ENCODE assay signal across 19 mouse cellular contexts in the genomic region with DNA sequence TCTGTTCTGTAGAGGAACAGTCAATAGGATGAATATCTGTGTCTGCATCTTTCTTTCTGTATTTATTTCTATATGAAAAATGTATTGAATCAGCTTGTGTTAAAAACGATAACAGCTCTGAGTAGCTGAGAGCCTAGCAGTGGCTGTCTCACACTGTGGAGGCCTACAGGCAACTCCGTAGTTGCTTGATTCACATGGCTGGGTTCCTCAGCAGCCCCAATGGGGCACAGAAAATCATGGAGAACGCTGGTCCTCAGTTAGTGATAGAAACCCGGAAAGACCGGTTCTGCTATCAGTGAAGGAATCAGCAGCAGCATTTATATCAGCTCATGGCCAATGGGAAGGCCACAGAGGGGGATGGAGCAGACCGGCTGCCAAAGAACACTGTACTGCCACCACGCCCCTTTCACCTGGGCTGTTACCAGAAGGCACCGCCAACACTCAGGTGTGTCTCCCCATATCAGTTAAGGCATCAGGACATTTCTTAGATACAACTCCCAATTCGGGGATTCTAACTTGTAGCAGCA. TPM values are rescaled to one million over a fixed set of nuclear protein-coding genes. Genes with fewer than 3 reads are reported as not detected.
DNase-seq lines count a peak whose midpoint lies in the region; ATAC-seq and TF ChIP-seq lines count a peak whose summit lies in the region.
"Had no signal": no experiment of that assay in that cellular context is flagged by ENCODE, and none has a peak within 500 bp of the region (broad histone marks: within the 10 kb centered on the region; RNA-seq: fewer than 3 reads in every experiment).

No protein-coding gene starts in this region.

- no peak for TF ChIP-seq CTCF in heart, adult 2 months (IDR thresholded peaks at IDR 0.05)

- H3K4me1 ChIP-seq in heart, adult 2 months (ENCODE audit: control insufficient read depth, insufficient read depth, low read length) = no peaks in the 10 kb centered on the region
- H3K4me1 ChIP-seq in midbrain, embryonic 11.5 days (ENCODE audit: control insufficient read depth, insufficient read depth, low read length) = no peaks in the 10 kb centered on the region
- no peaks in the 10 kb centered on the region for H3K4me1 ChIP-seq in midbrain, embryonic 15.5 days
- 0 out of 2 replicates have a peak, but pooled peaks cover 5% of the 10 kb centered on the region for H3K4me1 ChIP-seq in kidney, embryonic 16.5 days (ENCODE audit: insufficient read depth, low read length)
- H3K4me1 ChIP-seq in stomach, embryonic 16.5 days (ENCODE audit: control insufficient read depth, insufficient read depth, low read length) = peaks cover 1% of the 10 kb centered on the region; the same call in 1 of the 2 replicates
- H3K4me1 ChIP-seq: heart, embryonic 10.5 days; liver, embryonic 12.5 days had no signal

- peak; percentile 17 for DNase-seq in heart, adult 11 months
- no peak for DNase-seq in heart, adult 2 months
- DNase-seq in midbrain, embryonic 11.5 days (ENCODE audit: low spot score, missing footprints) = peak; percentile 8
- DNase-seq in left cerebral cortex, adult 11 months (ENCODE audit: low spot score) = no peak
- DNase-seq in right cerebral cortex, postnatal 10 days (ENCODE audit: low spot score in 2 of 2) = no peak
- DNase-seq: cerebellum, postnatal 14 days; gastrocnemius, postnatal 25 days; heart, postnatal 10 days; lung, postnatal 4 days; thymus, adult 2 months had no signal

- no peak overlapping the region for H3K27ac ChIP-seq in heart, adult 2 months
- no peak overlapping the region for H3K27ac ChIP-seq in midbrain, embryonic 11.5 days (ENCODE audit: low read depth, low read length)
- no peak overlapping the region for H3K27ac ChIP-seq in midbrain, embryonic 15.5 days
- peak overlapping the region; percentile 48; the same call in 1 of the 2 replicates for H3K27ac ChIP-seq in kidney, embryonic 16.5 days (ENCODE audit: low read length)
- peak overlapping the region; percentile 42; the same call in 1 of the 2 replicates for H3K27ac ChIP-seq in stomach, embryonic 16.5 days (ENCODE audit: low read length)
- H3K27ac ChIP-seq: heart, embryonic 10.5 days; hindbrain, embryonic 12.5 days; liver, embryonic 12.5 days; midbrain, embryonic 12.5 days had no signal

- intact Hi-C loops in heart, adult 2 months (cut with DNase I) = no loop called here

- H3K79me2 ChIP-seq in heart, adult 2 months (replicated peaks; ENCODE audit: control insufficient read depth, insufficient read depth, low read length) = no peaks in the 10 kb centered on the region

- no peaks in the 10 kb centered on the region for H3K36me3 ChIP-seq in heart, adult 2 months (ENCODE audit: control insufficient read depth, insufficient read depth, low read length)
- H3K36me3 ChIP-seq in midbrain, embryonic 11.5 days (ENCODE audit: control insufficient read depth, insufficient read depth, low read length) = no peaks in the 10 kb centered on the region
- H3K36me3 ChIP-seq in midbrain, embryonic 15.5 days (replicated peaks) = no peaks in the 10 kb centered on the region
- H3K36me3 ChIP-seq in kidney, embryonic 16.5 days (ENCODE audit: insufficient read depth, low read length) = no peaks in the 10 kb centered on the region
- H3K36me3 ChIP-seq in stomach, embryonic 16.5 days (ENCODE audit: control insufficient read depth, insufficient read depth, low read length) = no peaks in the 10 kb centered on the region
- H3K36me3 ChIP-seq: heart, embryonic 10.5 days; hindbrain, embryonic 12.5 days; liver, embryonic 12.5 days; midbrain, embryonic 12.5 days had no signal

- H3K9ac ChIP-seq in heart, adult 2 months (ENCODE audit: low read depth, low read length) = no peak overlapping the region
- H3K9ac ChIP-seq in midbrain, embryonic 11.5 days (ENCODE audit: low read length) = no peak overlapping the region
- H3K9ac ChIP-seq in midbrain, embryonic 15.5 days = no peak overlapping the region
- H3K9ac ChIP-seq in kidney, embryonic 16.5 days (replicated peaks; ENCODE audit: low read length) = no peak overlapping the region
- H3K9ac ChIP-seq in stomach, embryonic 16.5 days (ENCODE audit: low read length) = no peak overlapping the region
- H3K9ac ChIP-seq: hindbrain, embryonic 12.5 days; liver, embryonic 12.5 days; midbrain, embryonic 12.5 days had no signal

- no peak overlapping the region for H3K4me2 ChIP-seq in midbrain, embryonic 11.5 days
- no peak overlapping the region for H3K4me2 ChIP-seq in midbrain, embryonic 15.5 days
- no peak overlapping the region for H3K4me2 ChIP-seq in kidney, embryonic 16.5 days (replicated peaks; ENCODE audit: low read depth, low read length)
- H3K4me2 ChIP-seq in stomach, embryonic 16.5 days (ENCODE audit: low read depth, low read length) = no peak overlapping the region
- H3K4me2 ChIP-seq: hindbrain, embryonic 12.5 days; liver, embryonic 12.5 days; midbrain, embryonic 12.5 days had no signal

- TF ChIP-seq POLR2A in heart, adult 2 months (IDR thresholded peaks at IDR 0.05; ENCODE audit: insufficient read depth, low read depth, low read length) = no peak

- H3K4me3 ChIP-seq in heart, adult 2 months = no peak overlapping the region
- no peak overlapping the region for H3K4me3 ChIP-seq in midbrain, embryonic 11.5 days (ENCODE audit: low read depth, low read length)
- H3K4me3 ChIP-seq in midbrain, embryonic 15.5 days = no peak overlapping the region
- no peak overlapping the region for H3K4me3 ChIP-seq in kidney, embryonic 16.5 days (ENCODE audit: low read length)
- no peak overlapping the region for H3K4me3 ChIP-seq in stomach, embryonic 16.5 days (replicated peaks; ENCODE audit: low read length)
- H3K4me3 ChIP-seq: heart, embryonic 10.5 days; hindbrain, embryonic 12.5 days; liver, embryonic 12.5 days; midbrain, embryonic 12.5 days had no signal

- TF ChIP-seq EP300 in heart, adult 2 months (IDR thresholded peaks at IDR 0.05; ENCODE audit: insufficient read depth, low read depth, low read length) = no peak

- ATAC-seq in midbrain, embryonic 11.5 days (ENCODE audit: low FRiP score) = no peak
- ATAC-seq in midbrain, embryonic 15.5 days (replicated peaks) = no peak
- ATAC-seq in kidney, embryonic 16.5 days (ENCODE audit: low FRiP score, low TSS enrichment) = peak; percentile 74
- ATAC-seq in stomach, embryonic 16.5 days (ENCODE audit: insufficient read depth, low FRiP score) = peak; percentile 90
- ATAC-seq: forebrain, embryonic 14.5 days; liver, embryonic 12.5 days had no signal

- H3K9me3 ChIP-seq in midbrain, embryonic 11.5 days (ENCODE audit: control insufficient read depth, low read length) = no peaks in the 10 kb centered on the region
- no peaks in the 10 kb centered on the region for H3K9me3 ChIP-seq in midbrain, embryonic 15.5 days
- no peaks in the 10 kb centered on the region for H3K9me3 ChIP-seq in kidney, embryonic 16.5 days (ENCODE audit: low read length)
- no peaks in the 10 kb centered on the region for H3K9me3 ChIP-seq in stomach, embryonic 16.5 days (replicated peaks; ENCODE audit: control insufficient read depth, low read length)
- H3K9me3 ChIP-seq: heart, embryonic 10.5 days; hindbrain, embryonic 12.5 days; liver, embryonic 12.5 days; midbrain, embryonic 12.5 days had no signal

- no peaks in the 10 kb centered on the region for H3K27me3 ChIP-seq in heart, adult 2 months (ENCODE audit: control insufficient read depth, insufficient read depth, low read length)
- no peaks in the 10 kb centered on the region for H3K27me3 ChIP-seq in midbrain, embryonic 11.5 days (ENCODE audit: control insufficient read depth, insufficient read depth, low read length)
- no peaks in the 10 kb centered on the region for H3K27me3 ChIP-seq in midbrain, embryonic 15.5 days (replicated peaks)
- no peaks in the 10 kb centered on the region for H3K27me3 ChIP-seq in kidney, embryonic 16.5 days (ENCODE audit: insufficient read depth, low read length)
- H3K27me3 ChIP-seq in stomach, embryonic 16.5 days (ENCODE audit: control insufficient read depth, insufficient read depth, low read length) = no peaks in the 10 kb centered on the region
- H3K27me3 ChIP-seq: CH12.LX; hindbrain, embryonic 12.5 days; liver, embryonic 12.5 days; midbrain, embryonic 12.5 days had no signal

- 74% methylated on average over 9 of the region's 9 CpGs for WGBS in heart, adult 2 months
- 83% methylated on average over 9 of the region's 9 CpGs for WGBS in midbrain, embryonic 11.5 days
- 84% methylated on average over 9 of the region's 9 CpGs for WGBS in midbrain, embryonic 15.5 days
- WGBS in kidney, embryonic 16.5 days = 70% methylated on average over 9 of the region's 9 CpGs
- 58% methylated on average over 9 of the region's 9 CpGs for WGBS in stomach, embryonic 16.5 days

RNA-seq across cellular contexts. Expression of a gene that starts 44.9 kb away (rescaled TPM):
- total RNA-seq in heart, adult 2 months (2021) = under 1 TPM in 1 of 2 experiments, not detected in 1; 0.10 TPM
- 0.25 TPM in 1 of 2 replicates, not detected in the other for polyA plus RNA-seq in heart, adult 2 months (2012; rRNA removed)
- 0.36 and 0.87 TPM in 2 replicates for polyA plus RNA-seq in midbrain, embryonic 11.5 days (2014; fragmentation: Nextera tagmentation; extraction: Ambion mirVana)
- polyA plus RNA-seq in midbrain, embryonic 15.5 days (2015; fragmentation: Nextera tagmentation; extraction: Ambion mirVana) = 12.6 and 13.7 TPM in 2 replicates
- polyA plus RNA-seq in kidney, embryonic 16.5 days (2015; fragmentation: Nextera tagmentation; extraction: Ambion mirVana) = 11.7 and 12.3 TPM in 2 replicates
- 20.8 and 26.4 TPM in 2 replicates for polyA plus RNA-seq in stomach, embryonic 16.5 days (2015; fragmentation: Nextera tagmentation; extraction: Ambion mirVana)
- total RNA-seq: gastrocnemius, postnatal 25 days had no signal

Comparison
In these comparisons a context has a peak if more than half of its experiments do, and no peak if none do; other contexts are left out.
1. DNase-seq: peak in heart, adult 11 months (single experiment) and midbrain, embryonic 11.5 days (single experiment); none in heart, adult 2 months (0 of 2), left cerebral cortex, adult 11 months (single experiment) and right cerebral cortex, postnatal 10 days (0 of 2).
2. H3K27ac ChIP-seq: peak in kidney, embryonic 16.5 days (single experiment) and stomach, embryonic 16.5 days (single experiment); none in heart, adult 2 months (single experiment), midbrain, embryonic 11.5 days (single experiment) and midbrain, embryonic 15.5 days (single experiment).
3. ATAC-seq: peak in kidney, embryonic 16.5 days (single experiment) and stomach, embryonic 16.5 days (single experiment); none in midbrain, embryonic 11.5 days (single experiment) and midbrain, embryonic 15.5 days (single experiment).